Mouse (Mus musculus): Measurements from ENCODE around the gene Drap1. TPM values are rescaled to one million over a fixed set of nuclear protein-coding genes. Genes with fewer than 3 reads are reported as not detected.

The Drap1 gene
- polyA plus RNA-seq, 1 experiment from 2014 or later = 191 TPM

DNA sequence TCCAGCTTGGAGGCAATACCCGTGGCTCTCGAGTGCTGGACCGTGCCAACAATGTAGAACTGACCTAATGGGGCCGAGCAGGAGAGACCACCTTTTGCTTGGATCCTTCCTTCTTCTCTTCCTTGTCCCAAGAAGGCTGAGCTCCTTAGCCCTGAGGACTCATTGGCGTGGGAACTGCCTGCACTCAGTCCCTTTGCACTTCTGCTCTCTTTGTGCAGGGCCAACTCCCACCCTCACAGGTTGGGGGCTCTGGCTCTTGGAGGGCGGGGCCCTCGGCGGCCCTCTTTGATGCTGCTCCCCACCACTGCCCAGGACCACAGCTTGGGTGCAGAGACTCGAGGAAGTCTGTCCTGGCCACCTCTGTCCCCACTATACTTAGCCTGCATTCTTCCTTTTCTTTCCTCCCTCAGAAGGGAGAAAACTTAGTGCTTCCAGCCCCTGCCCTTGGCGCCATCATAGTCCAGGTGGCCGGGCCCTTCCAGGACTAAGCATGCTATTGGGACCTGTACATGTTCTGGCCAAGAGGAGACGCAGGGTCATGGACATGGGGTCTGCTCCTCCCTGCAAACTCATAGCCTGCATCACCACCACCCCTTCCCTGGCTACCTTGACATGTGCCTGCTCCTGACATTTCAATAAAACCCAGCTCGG lies 2.0 kb upstream of the Drap1 start:
- no peak for DNase-seq (ENCODE audit: low spot score)
- Histone ChIP-seq H3K27ac (replicated peaks; ENCODE audit: low read depth, low read length) (no peak overlapping the region), H3K4me2 (ENCODE audit: low read depth, low read length) (peak overlapping the region; percentile 93), H3K36me3 (ENCODE audit: control insufficient read depth, insufficient read depth, low read length) (peaks cover 38% of the 10 kb centered on the region), H3K9me3 (ENCODE audit: control insufficient read depth, low read length) (no peaks in the 10 kb centered on the region), H3K9ac (ENCODE audit: low read depth, low read length) (peak overlapping the region; percentile 96; the same call in 1 of the 2 replicates), H3K4me3 (ENCODE audit: low read depth, low read length) (peak overlapping the region; percentile 88), H3K27me3 (replicated peaks; ENCODE audit: control insufficient read depth, insufficient read depth, low read length) (no peaks in the 10 kb centered on the region), H3K4me1 (ENCODE audit: control insufficient read depth, insufficient read depth, low read length) (peaks cover 17% of the 10 kb centered on the region)
- 95% methylated on average over 13 of the region's 13 CpGs for WGBS
- no peak for ATAC-seq (ENCODE audit: low read depth)

DNA sequence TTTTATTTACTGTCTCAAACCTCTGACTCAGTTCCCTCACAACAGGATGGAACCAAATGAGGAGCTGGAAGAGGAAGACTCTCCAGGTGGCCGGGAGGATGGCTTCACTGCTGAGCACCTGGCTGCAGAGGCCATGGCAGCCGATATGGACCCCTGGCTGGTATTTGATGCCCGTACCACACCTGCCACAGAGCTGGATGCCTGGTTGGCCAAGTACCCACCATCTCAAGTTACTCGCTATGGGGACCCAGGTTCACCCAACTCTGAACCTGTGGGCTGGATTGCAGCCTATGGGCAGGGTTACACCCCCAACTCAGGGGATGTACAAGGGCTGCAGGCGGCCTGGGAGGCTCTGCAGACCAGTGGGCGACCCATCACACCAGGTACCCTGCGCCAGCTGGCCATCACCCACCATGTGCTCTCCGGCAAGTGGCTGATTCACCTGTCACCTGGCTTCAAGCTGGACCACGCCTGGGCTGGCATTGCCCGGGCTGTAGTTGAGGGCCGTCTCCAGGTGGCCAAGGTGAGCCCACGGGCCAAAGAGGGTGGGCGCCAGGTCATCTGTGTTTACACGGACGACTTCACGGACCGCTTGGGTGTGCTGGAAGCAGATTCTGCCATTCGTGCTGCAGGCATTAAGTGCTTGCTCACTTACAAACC lies 1.3 kb upstream of the Drap1 start:
- WGBS = 89% methylated on average over 16 of the region's 18 CpGs

DNA sequence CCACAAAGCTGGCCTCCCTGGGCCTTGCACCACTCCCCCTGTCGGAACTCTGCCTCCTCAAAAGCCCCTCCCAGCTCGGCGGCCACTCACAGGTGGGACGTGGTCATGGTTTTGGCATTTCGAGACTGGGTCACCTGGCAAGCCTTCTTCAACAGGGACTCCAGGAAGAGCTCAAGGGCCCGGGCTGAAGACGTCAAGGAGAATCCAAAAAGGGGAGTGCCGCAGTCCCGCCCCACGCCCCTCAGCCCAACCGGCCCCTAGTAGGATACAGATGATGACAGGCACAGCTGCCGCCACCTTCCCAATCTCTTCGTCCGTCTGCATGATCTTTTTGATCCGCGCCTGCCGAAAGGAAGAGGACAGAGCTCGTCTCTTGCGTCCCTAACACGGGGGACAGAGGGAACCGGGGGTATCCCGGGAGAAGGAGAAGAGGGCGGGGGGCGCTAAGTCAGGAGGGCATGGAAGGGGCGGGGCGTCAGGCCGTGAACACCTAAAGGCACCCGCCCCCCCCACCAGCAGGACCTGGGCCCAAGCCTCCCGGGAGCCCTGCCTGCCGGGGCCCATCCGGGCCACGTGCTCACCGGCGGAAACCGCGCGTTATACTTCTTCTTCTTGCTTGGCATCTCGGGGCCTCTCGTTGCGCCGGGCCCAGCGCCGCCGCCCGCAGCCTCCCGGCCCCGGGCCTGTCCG lies 542 bp downstream of the Drap1 start:
- ATAC-seq (ENCODE audit: low read depth) = peak; percentile 66
- H3K9me3 ChIP-seq (ENCODE audit: control insufficient read depth, low read length) = no peaks in the 10 kb centered on the region
- H3K4me1 ChIP-seq (ENCODE audit: control insufficient read depth, insufficient read depth, low read length) = peaks cover 17% of the 10 kb centered on the region
- peak overlapping the region; percentile 84 for H3K9ac ChIP-seq (ENCODE audit: low read depth, low read length)
- H3K36me3 ChIP-seq (ENCODE audit: control insufficient read depth, insufficient read depth, low read length) = peaks cover 54% of the 10 kb centered on the region
- 1% methylated on average over 29 of the region's 48 CpGs for WGBS
- peak overlapping the region; percentile 88 for H3K4me3 ChIP-seq (ENCODE audit: low read depth, low read length)
- peak; percentile 87 for DNase-seq (ENCODE audit: low spot score)
- H3K27me3 ChIP-seq (replicated peaks; ENCODE audit: control insufficient read depth, insufficient read depth, low read length) = no peaks in the 10 kb centered on the region
- H3K27ac ChIP-seq (replicated peaks; ENCODE audit: low read depth, low read length) = peak overlapping the region; percentile 90
- H3K4me2 ChIP-seq (ENCODE audit: low read depth, low read length) = peak overlapping the region; percentile 93

More for the DNA sequence above, 1.3 kb upstream of the Drap1 start:
- peaks cover 45% of the 10 kb centered on the region for H3K36me3 ChIP-seq (ENCODE audit: control insufficient read depth, insufficient read depth, low read length)
- no peaks in the 10 kb centered on the region for H3K27me3 ChIP-seq (replicated peaks; ENCODE audit: control insufficient read depth, insufficient read depth, low read length)
- peak overlapping the region; percentile 96 for H3K9ac ChIP-seq (ENCODE audit: low read depth, low read length)
- no peak for DNase-seq (ENCODE audit: low spot score)
- H3K4me2 ChIP-seq (ENCODE audit: low read depth, low read length) = peak overlapping the region; percentile 93
- peak overlapping the region; percentile 89 for H3K27ac ChIP-seq (replicated peaks; ENCODE audit: low read depth, low read length)
- H3K9me3 ChIP-seq (ENCODE audit: control insufficient read depth, low read length) = no peaks in the 10 kb centered on the region
- no peak for ATAC-seq (ENCODE audit: low read depth)
- H3K4me3 ChIP-seq (ENCODE audit: low read depth, low read length) = peak overlapping the region; percentile 88
- H3K4me1 ChIP-seq (ENCODE audit: control insufficient read depth, insufficient read depth, low read length) = peaks cover 17% of the 10 kb centered on the region

DNA sequence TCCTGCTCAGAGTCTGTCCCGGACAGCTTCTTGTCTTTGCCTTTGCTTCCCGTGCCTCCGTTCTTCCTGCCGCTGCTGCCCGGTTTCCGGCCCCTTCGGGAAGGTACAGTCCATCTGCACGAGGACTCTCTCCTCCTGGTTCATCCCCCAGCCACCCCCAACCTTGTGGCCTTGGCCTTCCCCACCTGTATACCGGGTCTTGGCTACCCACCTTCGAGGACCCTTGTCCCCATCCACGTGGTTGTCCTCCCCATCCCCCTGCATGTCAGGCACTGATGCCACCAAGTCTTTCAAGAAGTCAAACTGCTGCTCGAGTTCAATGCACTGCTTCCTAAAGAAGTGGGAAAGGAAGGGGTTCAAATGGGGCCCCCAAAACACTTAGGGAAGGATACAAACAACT lies 1.2 kb downstream of the Drap1 start:
- WGBS = 62% methylated on average over 12 of the region's 12 CpGs
- no peak for ATAC-seq (ENCODE audit: low read depth)

DNA sequence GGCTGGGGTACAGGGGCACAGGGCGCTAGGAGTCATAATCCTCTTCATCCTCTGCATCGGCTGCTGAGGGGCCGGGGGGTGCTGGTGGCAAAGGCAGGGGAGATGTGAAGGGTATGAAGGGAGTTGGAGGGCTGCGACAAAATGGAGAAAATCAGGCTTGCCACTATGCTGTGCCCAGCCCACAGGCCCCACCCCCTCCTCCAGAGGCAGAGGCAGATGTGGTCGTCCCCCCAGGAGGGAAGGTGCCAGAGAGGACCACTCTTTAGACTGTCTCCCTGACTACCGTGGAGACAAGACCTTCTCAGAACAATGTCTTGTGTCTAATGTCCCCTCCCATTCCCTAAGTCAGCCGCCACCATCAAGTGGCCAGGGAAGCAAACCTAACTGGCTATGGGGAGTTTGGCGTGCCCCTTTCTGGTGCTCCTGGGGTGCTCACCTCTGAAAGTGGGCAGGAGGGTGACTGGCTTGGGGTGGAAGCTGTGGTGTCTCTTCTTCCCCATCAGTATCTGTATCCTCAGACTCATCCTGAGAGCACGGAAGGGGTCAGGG lies 1.8 kb downstream of the Drap1 start:
- Histone ChIP-seq H3K9me3 (ENCODE audit: control insufficient read depth, low read length) (no peaks in the 10 kb centered on the region), H3K27ac (replicated peaks; ENCODE audit: low read depth, low read length) (no peak overlapping the region), H3K9ac (ENCODE audit: low read depth, low read length) (peak overlapping the region; percentile 84; the same call in 1 of the 2 replicates), H3K4me1 (ENCODE audit: control insufficient read depth, insufficient read depth, low read length) (peaks cover 17% of the 10 kb centered on the region), H3K36me3 (ENCODE audit: control insufficient read depth, insufficient read depth, low read length) (peaks cover 48% of the 10 kb centered on the region), H3K4me2 (ENCODE audit: low read depth, low read length) (peak overlapping the region; percentile 93), H3K4me3 (ENCODE audit: low read depth, low read length) (no peak overlapping the region), H3K27me3 (replicated peaks; ENCODE audit: control insufficient read depth, insufficient read depth, low read length) (no peaks in the 10 kb centered on the region)
- no peak for DNase-seq (ENCODE audit: low spot score)
- ATAC-seq (ENCODE audit: low read depth) = no peak
- 83% methylated on average over 9 of the region's 9 CpGs for WGBS

More for the DNA sequence above, 1.2 kb downstream of the Drap1 start:
- peaks cover 17% of the 10 kb centered on the region for H3K4me1 ChIP-seq (ENCODE audit: control insufficient read depth, insufficient read depth, low read length)
- no peak for DNase-seq (ENCODE audit: low spot score)
- H3K9me3 ChIP-seq (ENCODE audit: control insufficient read depth, low read length) = no peaks in the 10 kb centered on the region
- no peaks in the 10 kb centered on the region for H3K27me3 ChIP-seq (replicated peaks; ENCODE audit: control insufficient read depth, insufficient read depth, low read length)
- peak overlapping the region; percentile 88 for H3K4me3 ChIP-seq (ENCODE audit: low read depth, low read length)
- H3K27ac ChIP-seq (replicated peaks; ENCODE audit: low read depth, low read length) = 0 out of 2 replicates have a peak overlapping the region, but pooled peaks have one; percentile 90
- peak overlapping the region; percentile 84 for H3K9ac ChIP-seq (ENCODE audit: low read depth, low read length)
- H3K36me3 ChIP-seq (ENCODE audit: control insufficient read depth, insufficient read depth, low read length) = peaks cover 54% of the 10 kb centered on the region
- peak overlapping the region; percentile 93 for H3K4me2 ChIP-seq (ENCODE audit: low read depth, low read length)

DNA sequence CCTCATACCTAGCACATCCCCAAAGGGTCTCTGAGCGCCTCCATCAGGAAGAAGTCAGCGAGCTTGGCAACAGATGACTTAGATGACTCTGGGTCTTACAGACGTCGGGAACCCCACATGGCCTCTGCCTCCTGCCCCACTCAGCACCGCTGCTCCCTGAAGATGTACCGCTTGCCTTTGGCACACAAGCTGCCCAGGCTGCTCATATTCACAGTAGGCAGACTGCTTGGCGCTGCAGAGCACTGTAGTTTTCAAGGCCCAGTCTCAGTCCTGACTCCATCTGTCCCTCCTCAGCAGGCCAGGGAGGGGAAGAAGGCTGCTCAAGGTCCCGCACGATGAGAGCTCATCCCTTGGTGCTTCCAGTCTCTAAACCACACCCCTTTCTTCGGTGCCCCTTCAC lies 2.5 kb downstream of the Drap1 start:
- 84% methylated on average over 10 of the region's 10 CpGs for WGBS
- Histone ChIP-seq H3K4me1 (ENCODE audit: control insufficient read depth, insufficient read depth, low read length) (peaks cover 17% of the 10 kb centered on the region), H3K4me3 (ENCODE audit: low read depth, low read length) (no peak overlapping the region)

DNA sequence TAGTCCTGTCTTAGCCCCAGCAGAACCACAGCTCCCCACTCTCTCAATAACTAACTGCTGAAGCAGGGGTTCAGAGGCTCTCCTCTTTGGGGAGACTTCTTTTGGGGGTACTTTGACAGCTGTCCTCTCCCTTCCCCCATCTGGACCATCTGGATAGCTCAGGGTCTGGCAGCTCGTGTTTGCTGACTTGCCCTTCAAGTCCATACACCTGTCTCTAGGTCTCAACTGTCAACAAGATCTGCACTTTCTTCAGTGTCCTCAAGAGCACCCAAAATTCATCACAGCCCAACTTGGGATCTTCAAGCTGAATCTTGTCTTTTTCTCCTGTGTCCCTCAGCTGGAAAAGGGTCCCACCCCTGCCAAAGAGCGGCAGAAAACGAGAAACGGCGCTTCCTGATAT lies 3.0 kb downstream of the Drap1 start:
- no peak for DNase-seq (ENCODE audit: low spot score)
- no peak overlapping the region for H3K27ac ChIP-seq (replicated peaks; ENCODE audit: low read depth, low read length)
- H3K4me3 ChIP-seq (ENCODE audit: low read depth, low read length) = no peak overlapping the region
- H3K9ac ChIP-seq (ENCODE audit: low read depth, low read length) = no peak overlapping the region
- ATAC-seq (ENCODE audit: low read depth) = no peak
- H3K36me3 ChIP-seq (ENCODE audit: control insufficient read depth, insufficient read depth, low read length) = peaks cover 37% of the 10 kb centered on the region
- 83% methylated on average over 5 of the region's 5 CpGs for WGBS
- no peak overlapping the region for H3K4me2 ChIP-seq (ENCODE audit: low read depth, low read length)
- H3K4me1 ChIP-seq (ENCODE audit: control insufficient read depth, insufficient read depth, low read length) = peaks cover 17% of the 10 kb centered on the region
- H3K9me3 ChIP-seq (ENCODE audit: control insufficient read depth, low read length) = no peaks in the 10 kb centered on the region
- no peaks in the 10 kb centered on the region for H3K27me3 ChIP-seq (replicated peaks; ENCODE audit: control insufficient read depth, insufficient read depth, low read length)

More for the DNA sequence above, 2.5 kb downstream of the Drap1 start:
- DNase-seq (ENCODE audit: low spot score) = no peak
- Histone ChIP-seq H3K9ac (ENCODE audit: low read depth, low read length) (no peak overlapping the region), H3K4me2 (ENCODE audit: low read depth, low read length) (no peak overlapping the region), H3K27me3 (replicated peaks; ENCODE audit: control insufficient read depth, insufficient read depth, low read length) (no peaks in the 10 kb centered on the region), H3K27ac (replicated peaks; ENCODE audit: low read depth, low read length) (no peak overlapping the region), H3K9me3 (ENCODE audit: control insufficient read depth, low read length) (no peaks in the 10 kb centered on the region), H3K36me3 (ENCODE audit: control insufficient read depth, insufficient read depth, low read length) (peaks cover 42% of the 10 kb centered on the region)
- no peak for ATAC-seq (ENCODE audit: low read depth)

DNA sequence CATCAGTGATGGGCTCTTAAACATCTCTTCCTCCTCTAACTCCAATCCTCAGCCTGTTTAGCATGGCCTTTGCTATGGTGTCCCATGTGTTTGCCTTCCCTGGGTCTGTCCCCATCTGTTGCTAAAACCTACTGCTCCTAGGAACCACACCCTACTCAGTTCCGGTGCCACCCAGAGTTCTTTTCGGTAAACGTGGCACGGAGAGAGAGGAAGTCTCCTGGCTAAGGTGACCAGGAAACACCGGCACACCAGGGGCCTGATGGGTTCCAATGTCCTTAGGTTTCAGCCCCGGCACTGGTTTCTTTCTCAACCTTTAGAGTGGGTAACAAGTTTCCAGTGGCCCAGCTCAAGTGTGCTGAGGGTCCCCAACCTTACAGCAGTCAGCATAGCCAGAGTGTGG lies 4.2 kb downstream of the Drap1 start:
- Histone ChIP-seq H3K27ac (replicated peaks; ENCODE audit: low read depth, low read length) (no peak overlapping the region), H3K27me3 (replicated peaks; ENCODE audit: control insufficient read depth, insufficient read depth, low read length) (no peaks in the 10 kb centered on the region), H3K4me2 (ENCODE audit: low read depth, low read length) (no peak overlapping the region), H3K4me3 (ENCODE audit: low read depth, low read length) (no peak overlapping the region), H3K36me3 (ENCODE audit: control insufficient read depth, insufficient read depth, low read length) (peaks cover 29% of the 10 kb centered on the region), H3K9ac (ENCODE audit: low read depth, low read length) (no peak overlapping the region), H3K4me1 (ENCODE audit: control insufficient read depth, insufficient read depth, low read length) (peaks cover 5% of the 10 kb centered on the region; the same call in 1 of the 2 replicates), H3K9me3 (ENCODE audit: control insufficient read depth, low read length) (no peaks in the 10 kb centered on the region)
- 88% methylated on average over 6 of the region's 6 CpGs for WGBS
- DNase-seq (ENCODE audit: low spot score) = no peak
- ATAC-seq (ENCODE audit: low read depth) = no peak
